Mouse (Mus musculus) forebrain, embryonic 12.5 days (tissue): ENCODE results near the gene Ptprg. TPM values are rescaled to one million over a fixed set of nuclear protein-coding genes. Genes with fewer than 3 reads are reported as not detected.
A peak's percentile ranks its signal among the peaks of the same experiment; 100 is the strongest.

Experiments used
- ATAC-seq: fragments of 200-750 bp; cut with Nextera tagmentation; 2 replicates; pipeline ENCODE4 v1.8.0; 2017; ENCODE audit warnings: moderate TSS enrichment; ENCODE audit not compliant: low FRiP score
- H3K27ac ChIP-seq: fragments of 300-500 bp; sonication (generic); 2 replicates; pipeline ENCODE4 v1.5.1; 2016; ENCODE audit warnings: mild to moderate bottlenecking
- H3K27me3 ChIP-seq: fragments of 300-500 bp; sonication (generic); 2 replicates; pipeline ENCODE4 v1.6.1; 2016; ENCODE audit warnings: mild to moderate bottlenecking
- H3K36me3 ChIP-seq: fragments of 300-500 bp; sonication (generic); replicated peaks from 2 replicates; pipeline ENCODE4 v1.6.1; 2016; ENCODE audit warnings: mild to moderate bottlenecking
- H3K4me1 ChIP-seq: fragments of 300-500 bp; sonication (generic); 2 replicates; pipeline ENCODE4 v1.6.1; 2016
- H3K4me2 ChIP-seq: fragments of 300-500 bp; sonication (generic); 2 replicates; pipeline ENCODE4 v1.6.1; 2016; ENCODE audit warnings: mild to moderate bottlenecking, moderate library complexity
- H3K4me3 ChIP-seq: fragments of 300-500 bp; sonication (generic); replicated peaks from 2 replicates; pipeline ENCODE4 v1.5.1; 2016; ENCODE audit warnings: mild to moderate bottlenecking
- H3K9ac ChIP-seq: fragments of 300-500 bp; sonication (generic); 2 replicates; pipeline ENCODE4 v1.6.1; 2016; ENCODE audit warnings: mild to moderate bottlenecking
- H3K9me3 ChIP-seq: fragments of 300-500 bp; sonication (generic); 2 replicates; pipeline ENCODE4 v1.6.1; 2016
- WGBS: fragments of 180-500 bp; shearing (Covaris S2); methylation state at CpG from one replicate; pipeline ENCODE4 v1.1.7; 2016; 5-methylcytosine and 5-hydroxymethylcytosine counted together
- polyA plus RNA-seq: library from polyadenylated mRNA; unstranded; fragments of >200 nt; fragmentation: Nextera tagmentation; extraction: Ambion mirVana; gene quantifications from 2 replicates; pipeline ENCODE4 v1.2.1, GENCODE M21; 2016

Ptprg gene
- polyA plus RNA-seq, 1 experiment from 2014 or later = 44.9 TPM

- no peak for ATAC-seq
- Histone ChIP-seq H3K4me3 (no peak overlapping the region), H3K27ac (no peak overlapping the region), H3K4me2 (no peak overlapping the region), H3K9ac (no peak overlapping the region), H3K9me3 (no peaks in the 10 kb centered on the region), H3K36me3 (no peaks in the 10 kb centered on the region), H3K27me3 (no peaks in the 10 kb centered on the region), H3K4me1 (peaks cover 5% of the 10 kb centered on the region; the same call in 1 of the 2 replicates)
- 92% methylated on average over 6 of the region's 6 CpGs for WGBS
Measured at GRCm38 (mm10) chr14:12114016-12114415, 560.7 kb downstream of the Ptprg start.

- no peak for ATAC-seq
- 72% methylated on average over 8 of the region's 8 CpGs for WGBS
Measured at GRCm38 (mm10) chr14:12119260-12119659, 565.9 kb downstream of the Ptprg start.

GRCm38 (mm10) chr14:12121906-12122305 lies 568.6 kb downstream of the Ptprg start:
- Histone ChIP-seq H3K9ac (no peak overlapping the region), H3K4me3 (no peak overlapping the region), H3K27me3 (no peaks in the 10 kb centered on the region), H3K4me2 (no peak overlapping the region), H3K9me3 (no peaks in the 10 kb centered on the region), H3K4me1 (no peaks in the 10 kb centered on the region), H3K27ac (no peak overlapping the region), H3K36me3 (no peaks in the 10 kb centered on the region)
- no peak for ATAC-seq
- WGBS = 84% methylated on average over 6 of the region's 7 CpGs

More at GRCm38 (mm10) chr14:12119260-12119659, 565.9 kb downstream of the Ptprg start:
- Histone ChIP-seq H3K9me3 (no peaks in the 10 kb centered on the region), H3K4me2 (no peak overlapping the region), H3K4me1 (no peaks in the 10 kb centered on the region), H3K4me3 (no peak overlapping the region), H3K9ac (no peak overlapping the region), H3K27ac (no peak overlapping the region), H3K36me3 (no peaks in the 10 kb centered on the region), H3K27me3 (no peaks in the 10 kb centered on the region)

GRCm38 (mm10) chr14:12124682-12125081 lies 571.4 kb downstream of the Ptprg start:
- no peaks in the 10 kb centered on the region for H3K36me3 ChIP-seq
- no peak for ATAC-seq
- no peaks in the 10 kb centered on the region for H3K9me3 ChIP-seq
- 87% methylated on average over 3 of the region's 3 CpGs for WGBS
- H3K27me3 ChIP-seq = no peaks in the 10 kb centered on the region
- no peaks in the 10 kb centered on the region for H3K4me1 ChIP-seq
- H3K9ac ChIP-seq = no peak overlapping the region
- no peak overlapping the region for H3K27ac ChIP-seq
- H3K4me3 ChIP-seq = no peak overlapping the region
- no peak overlapping the region for H3K4me2 ChIP-seq

- H3K9me3 ChIP-seq = no peaks in the 10 kb centered on the region
- H3K9ac ChIP-seq = no peak overlapping the region
- WGBS = 82% methylated on average over 3 of the region's 3 CpGs
- H3K4me2 ChIP-seq = no peak overlapping the region
- no peaks in the 10 kb centered on the region for H3K36me3 ChIP-seq
- H3K27ac ChIP-seq = no peak overlapping the region
- no peak overlapping the region for H3K4me3 ChIP-seq
- no peaks in the 10 kb centered on the region for H3K27me3 ChIP-seq
- no peak for ATAC-seq
- no peaks in the 10 kb centered on the region for H3K4me1 ChIP-seq
Measured at GRCm38 (mm10) chr14:12127951-12128350, 574.6 kb downstream of the Ptprg start.

GRCm38 (mm10) chr14:12132046-12132615 lies 578.8 kb downstream of the Ptprg start:
- WGBS = 85% methylated on average over 7 of the region's 7 CpGs
- Histone ChIP-seq H3K27ac (no peak overlapping the region), H3K36me3 (no peaks in the 10 kb centered on the region), H3K4me1 (0 out of 2 replicates have a peak, but pooled peaks cover 3% of the 10 kb centered on the region), H3K4me3 (no peak overlapping the region), H3K9ac (no peak overlapping the region), H3K4me2 (no peak overlapping the region), H3K9me3 (no peaks in the 10 kb centered on the region), H3K27me3 (no peaks in the 10 kb centered on the region)
- ATAC-seq = no peak

- Histone ChIP-seq H3K9ac (no peak overlapping the region), H3K27ac (no peak overlapping the region), H3K36me3 (no peaks in the 10 kb centered on the region), H3K4me2 (no peak overlapping the region), H3K27me3 (no peaks in the 10 kb centered on the region), H3K4me1 (0 out of 2 replicates have a peak, but pooled peaks cover 3% of the 10 kb centered on the region), H3K4me3 (no peak overlapping the region), H3K9me3 (no peaks in the 10 kb centered on the region)
- WGBS = 88% methylated on average over 3 of the region's 3 CpGs
- no peak for ATAC-seq
Measured at GRCm38 (mm10) chr14:12133163-12133562, 579.8 kb downstream of the Ptprg start.

GRCm38 (mm10) chr14:12134504-12134903 lies 581.2 kb downstream of the Ptprg start:
- Histone ChIP-seq H3K4me1 (0 out of 2 replicates have a peak, but pooled peaks cover 3% of the 10 kb centered on the region), H3K9me3 (no peaks in the 10 kb centered on the region), H3K9ac (no peak overlapping the region), H3K27ac (no peak overlapping the region), H3K4me2 (no peak overlapping the region), H3K36me3 (no peaks in the 10 kb centered on the region), H3K4me3 (no peak overlapping the region), H3K27me3 (no peaks in the 10 kb centered on the region)
- 85% methylated on average over 4 of the region's 4 CpGs for WGBS
- no peak for ATAC-seq

GRCm38 (mm10) chr14:12136536-12136935 lies 583.2 kb downstream of the Ptprg start:
- H3K9ac ChIP-seq = no peak overlapping the region
- no peak overlapping the region for H3K4me3 ChIP-seq
- 77% methylated on average over 4 of the region's 4 CpGs for WGBS
- no peak overlapping the region for H3K27ac ChIP-seq
- no peak overlapping the region for H3K4me2 ChIP-seq
- H3K36me3 ChIP-seq = no peaks in the 10 kb centered on the region
- no peaks in the 10 kb centered on the region for H3K27me3 ChIP-seq
- 0 out of 2 replicates have a peak, but pooled peaks cover 3% of the 10 kb centered on the region for H3K4me1 ChIP-seq
- no peak for ATAC-seq
- no peaks in the 10 kb centered on the region for H3K9me3 ChIP-seq

GRCm38 (mm10) chr14:12139643-12140481 lies 586.5 kb downstream of the Ptprg start:
- Histone ChIP-seq H3K36me3 (no peaks in the 10 kb centered on the region), H3K4me1 (peaks cover 22% of the 10 kb centered on the region), H3K9me3 (no peaks in the 10 kb centered on the region), H3K4me3 (no peak overlapping the region), H3K27ac (no peak overlapping the region), H3K4me2 (no peak overlapping the region), H3K9ac (no peak overlapping the region), H3K27me3 (no peaks in the 10 kb centered on the region)
- 49% methylated on average over 18 of the region's 18 CpGs for WGBS
- peak; percentile 69 for ATAC-seq

GRCm38 (mm10) chr14:12143941-12144485 lies 590.7 kb downstream of the Ptprg start:
- H3K4me2 ChIP-seq = no peak overlapping the region
- H3K27me3 ChIP-seq = no peaks in the 10 kb centered on the region
- WGBS = 37% methylated on average over 8 of the region's 8 CpGs
- no peaks in the 10 kb centered on the region for H3K9me3 ChIP-seq
- no peaks in the 10 kb centered on the region for H3K36me3 ChIP-seq
- peak; percentile 62 for ATAC-seq
- peaks cover 19% of the 10 kb centered on the region for H3K4me1 ChIP-seq
- H3K27ac ChIP-seq = no peak overlapping the region
- H3K4me3 ChIP-seq = no peak overlapping the region
- no peak overlapping the region for H3K9ac ChIP-seq

- Histone ChIP-seq H3K9me3 (no peaks in the 10 kb centered on the region), H3K4me2 (no peak overlapping the region), H3K36me3 (no peaks in the 10 kb centered on the region), H3K4me3 (no peak overlapping the region), H3K9ac (no peak overlapping the region), H3K27me3 (no peaks in the 10 kb centered on the region), H3K27ac (no peak overlapping the region), H3K4me1 (peaks cover 19% of the 10 kb centered on the region)
- ATAC-seq = no peak
- WGBS = 95% methylated on average over 3 of the region's 3 CpGs
Measured at GRCm38 (mm10) chr14:12145919-12146318, 592.6 kb downstream of the Ptprg start.
